Mouse (Mus musculus) hindbrain, embryonic 14.5 days (tissue): ENCODE data around the gene Scamp1. TPM values are rescaled to one million over a fixed set of nuclear protein-coding genes. Genes with fewer than 3 reads are reported as not detected.
A peak's percentile ranks its signal among the peaks of the same experiment; 100 is the strongest.

Experiments used
- ATAC-seq: fragments of 200-750 bp; cut with Nextera tagmentation; 2 replicates; pipeline ENCODE4 v1.8.0; 2017; ENCODE audit warnings: moderate number of reproducible peaks, mild to moderate bottlenecking, moderate TSS enrichment, moderate library complexity; ENCODE audit not compliant: low FRiP score
- DNase-seq: peaks from one replicate; pipeline ENCODE4 v3.0.0-alpha.2; 2015; ENCODE audit warnings: low spot score
- H3K27ac ChIP-seq: fragments of 300-500 bp; sonication (generic); 2 replicates; pipeline ENCODE4 v1.5.1; 2014; ENCODE audit warnings: mild to moderate bottlenecking, moderate library complexity
- H3K27me3 ChIP-seq: fragments of 300-500 bp; sonication (generic); 2 replicates; pipeline ENCODE4 v1.6.1; 2014; ENCODE audit warnings: mild to moderate bottlenecking, low read length, mixed read lengths; ENCODE audit not compliant: control insufficient read depth, insufficient read depth
- H3K36me3 ChIP-seq: fragments of 300-500 bp; sonication (generic); replicated peaks from 2 replicates; pipeline ENCODE4 v1.6.1; 2014; ENCODE audit not compliant: control insufficient read depth, insufficient read depth
- H3K4me1 ChIP-seq: fragments of 300-500 bp; sonication (generic); replicated peaks from 2 replicates; pipeline ENCODE4 v1.6.1; 2014; ENCODE audit warnings: antibody characterized with exemption, low read length, mixed read lengths; ENCODE audit not compliant: control insufficient read depth, insufficient read depth
- H3K4me2 ChIP-seq: fragments of 300-500 bp; sonication (generic); replicated peaks from 2 replicates; pipeline ENCODE4 v1.6.1; 2014; ENCODE audit warnings: mild to moderate bottlenecking, moderate library complexity
- H3K4me3 ChIP-seq: fragments of 300-500 bp; sonication (generic); replicated peaks from 2 replicates; pipeline ENCODE4 v1.5.1; 2014; ENCODE audit warnings: mild to moderate bottlenecking, low read length
- H3K9ac ChIP-seq: fragments of 300-500 bp; sonication (generic); 2 replicates; pipeline ENCODE4 v1.6.1; 2014
- H3K9me3 ChIP-seq: fragments of 300-500 bp; sonication (generic); 2 replicates; pipeline ENCODE4 v1.6.1; 2016; ENCODE audit warnings: low read length; ENCODE audit not compliant: control insufficient read depth
- WGBS: fragments of 180-500 bp; shearing (Covaris S2); extraction: QIAGEN DNeasy Blood & Tissue Kit; methylation state at CpG from one replicate; pipeline ENCODE4 v1.1.7; 2014; 5-methylcytosine and 5-hydroxymethylcytosine counted together
- polyA plus RNA-seq: library from polyadenylated mRNA; unstranded; fragments of >200 nt; fragmentation: Nextera tagmentation; extraction: Ambion mirVana; gene quantifications from 2 replicates; pipeline ENCODE4 v1.2.1, GENCODE M21; 2014

Scamp1 gene
- polyA plus RNA-seq, 1 experiment from 2014 or later: 159 TPM

- Histone ChIP-seq H3K27me3 (no peaks in the 10 kb centered on the region), H3K9me3 (no peaks in the 10 kb centered on the region), H3K4me1 (no peaks in the 10 kb centered on the region), H3K27ac (no peak overlapping the region), H3K4me2 (no peak overlapping the region), H3K9ac (no peak overlapping the region), H3K36me3 (peaks cover 33% of the 10 kb centered on the region), H3K4me3 (no peak overlapping the region)
- no peak for ATAC-seq
- WGBS: 74% methylated on average over 14 of the region's 14 CpGs
- DNase-seq: no peak
Observed at GRCm38 (mm10) chr13:94223609-94224008, 62.0 kb downstream of the Scamp1 start.

GRCm38 (mm10) chr13:94212716-94213115 is 72.9 kb downstream of the Scamp1 start:
- no peak for DNase-seq
- H3K27ac ChIP-seq: no peak overlapping the region
- WGBS: 86% methylated on average over 2 of the region's 2 CpGs
- peaks cover 4% of the 10 kb centered on the region; the same call in 1 of the 2 replicates for H3K9me3 ChIP-seq
- H3K4me3 ChIP-seq: no peak overlapping the region
- no peaks in the 10 kb centered on the region for H3K27me3 ChIP-seq
- no peak overlapping the region for H3K4me2 ChIP-seq
- peaks cover 25% of the 10 kb centered on the region for H3K36me3 ChIP-seq
- H3K4me1 ChIP-seq: no peaks in the 10 kb centered on the region
- no peak overlapping the region for H3K9ac ChIP-seq
- ATAC-seq: no peak

- Histone ChIP-seq H3K27me3 (no peaks in the 10 kb centered on the region), H3K36me3 (peaks cover 29% of the 10 kb centered on the region), H3K4me1 (no peaks in the 10 kb centered on the region), H3K9me3 (peaks cover 4% of the 10 kb centered on the region; the same call in 1 of the 2 replicates), H3K27ac (0 out of 2 replicates have a peak overlapping the region, but pooled peaks have one; percentile 23), H3K4me2 (no peak overlapping the region), H3K4me3 (no peak overlapping the region), H3K9ac (no peak overlapping the region)
- DNase-seq (no peak), ATAC-seq (no peak)
- WGBS: 98% methylated on average over 2 of the region's 2 CpGs
Observed at GRCm38 (mm10) chr13:94212179-94212578, 73.5 kb downstream of the Scamp1 start.

- peak; percentile 53; the same call in 1 of the 2 replicates for ATAC-seq
- no peaks in the 10 kb centered on the region for H3K27me3 ChIP-seq
- DNase-seq: no peak
- 47% methylated on average over 6 of the region's 6 CpGs for WGBS
- no peak overlapping the region for H3K4me3 ChIP-seq
- no peak overlapping the region for H3K9ac ChIP-seq
- peaks cover 36% of the 10 kb centered on the region for H3K36me3 ChIP-seq
- no peak overlapping the region for H3K4me2 ChIP-seq
- H3K27ac ChIP-seq: 0 out of 2 replicates have a peak overlapping the region, but pooled peaks have one; percentile 23
- peaks cover 4% of the 10 kb centered on the region; the same call in 1 of the 2 replicates for H3K9me3 ChIP-seq
- no peaks in the 10 kb centered on the region for H3K4me1 ChIP-seq
Observed at GRCm38 (mm10) chr13:94211236-94212119, 74.2 kb downstream of the Scamp1 start.

- Histone ChIP-seq H3K36me3 (peaks cover 46% of the 10 kb centered on the region), H3K4me2 (no peak overlapping the region), H3K9ac (no peak overlapping the region), H3K4me1 (no peaks in the 10 kb centered on the region), H3K4me3 (no peak overlapping the region), H3K27me3 (no peaks in the 10 kb centered on the region), H3K9me3 (peaks cover 4% of the 10 kb centered on the region; the same call in 1 of the 2 replicates), H3K27ac (no peak overlapping the region)
- DNase-seq (no peak), ATAC-seq (no peak)
Observed at GRCm38 (mm10) chr13:94208892-94209291, 76.8 kb downstream of the Scamp1 start.

GRCm38 (mm10) chr13:94207973-94208372 is 77.7 kb downstream of the Scamp1 start:
- ATAC-seq: no peak
- WGBS: 97% methylated on average over 16 of the region's 16 CpGs

GRCm38 (mm10) chr13:94205234-94205633 is 80.4 kb downstream of the Scamp1 start:
- ATAC-seq: peak; percentile 78
- H3K4me1 ChIP-seq: no peaks in the 10 kb centered on the region
- WGBS: 13% methylated on average over 6 of the region's 6 CpGs
- H3K4me3 ChIP-seq: no peak overlapping the region
- no peak overlapping the region for H3K9ac ChIP-seq
- H3K4me2 ChIP-seq: no peak overlapping the region
- H3K36me3 ChIP-seq: peaks cover 60% of the 10 kb centered on the region
- H3K27ac ChIP-seq: no peak overlapping the region
- peak; percentile 65 for DNase-seq
- peaks cover 4% of the 10 kb centered on the region; the same call in 1 of the 2 replicates for H3K9me3 ChIP-seq
- H3K27me3 ChIP-seq: no peaks in the 10 kb centered on the region

More at GRCm38 (mm10) chr13:94207973-94208372, 77.7 kb downstream of the Scamp1 start:
- Histone ChIP-seq H3K27ac (no peak overlapping the region), H3K36me3 (peaks cover 53% of the 10 kb centered on the region), H3K9me3 (peaks cover 4% of the 10 kb centered on the region; the same call in 1 of the 2 replicates), H3K4me2 (no peak overlapping the region), H3K4me3 (no peak overlapping the region), H3K4me1 (no peaks in the 10 kb centered on the region), H3K27me3 (no peaks in the 10 kb centered on the region), H3K9ac (no peak overlapping the region)
- no peak for DNase-seq

- no peak overlapping the region for H3K9ac ChIP-seq
- no peaks in the 10 kb centered on the region for H3K27me3 ChIP-seq
- DNase-seq (no peak), ATAC-seq (no peak)
- H3K4me3 ChIP-seq: no peak overlapping the region
- no peaks in the 10 kb centered on the region for H3K9me3 ChIP-seq
- WGBS: 64% methylated on average over 8 of the region's 8 CpGs
- no peaks in the 10 kb centered on the region for H3K4me1 ChIP-seq
- no peak overlapping the region for H3K4me2 ChIP-seq
- peaks cover 21% of the 10 kb centered on the region for H3K36me3 ChIP-seq
- no peak overlapping the region for H3K27ac ChIP-seq
Observed at GRCm38 (mm10) chr13:94199829-94200228, 85.8 kb downstream of the Scamp1 start.

- H3K27me3 ChIP-seq: no peaks in the 10 kb centered on the region
- H3K36me3 ChIP-seq: peaks cover 13% of the 10 kb centered on the region
- H3K9me3 ChIP-seq: no peaks in the 10 kb centered on the region
- H3K27ac ChIP-seq: no peak overlapping the region
- DNase-seq (no peak), ATAC-seq (no peak)
- WGBS: 93% methylated on average over 6 of the region's 6 CpGs
- no peak overlapping the region for H3K9ac ChIP-seq
- no peaks in the 10 kb centered on the region for H3K4me1 ChIP-seq
- no peak overlapping the region for H3K4me2 ChIP-seq
- no peak overlapping the region for H3K4me3 ChIP-seq
Observed at GRCm38 (mm10) chr13:94198616-94199015, 87.0 kb downstream of the Scamp1 start.
